8 mouse cellular contexts compared by ENCODE assay signal in the genomic region with DNA sequence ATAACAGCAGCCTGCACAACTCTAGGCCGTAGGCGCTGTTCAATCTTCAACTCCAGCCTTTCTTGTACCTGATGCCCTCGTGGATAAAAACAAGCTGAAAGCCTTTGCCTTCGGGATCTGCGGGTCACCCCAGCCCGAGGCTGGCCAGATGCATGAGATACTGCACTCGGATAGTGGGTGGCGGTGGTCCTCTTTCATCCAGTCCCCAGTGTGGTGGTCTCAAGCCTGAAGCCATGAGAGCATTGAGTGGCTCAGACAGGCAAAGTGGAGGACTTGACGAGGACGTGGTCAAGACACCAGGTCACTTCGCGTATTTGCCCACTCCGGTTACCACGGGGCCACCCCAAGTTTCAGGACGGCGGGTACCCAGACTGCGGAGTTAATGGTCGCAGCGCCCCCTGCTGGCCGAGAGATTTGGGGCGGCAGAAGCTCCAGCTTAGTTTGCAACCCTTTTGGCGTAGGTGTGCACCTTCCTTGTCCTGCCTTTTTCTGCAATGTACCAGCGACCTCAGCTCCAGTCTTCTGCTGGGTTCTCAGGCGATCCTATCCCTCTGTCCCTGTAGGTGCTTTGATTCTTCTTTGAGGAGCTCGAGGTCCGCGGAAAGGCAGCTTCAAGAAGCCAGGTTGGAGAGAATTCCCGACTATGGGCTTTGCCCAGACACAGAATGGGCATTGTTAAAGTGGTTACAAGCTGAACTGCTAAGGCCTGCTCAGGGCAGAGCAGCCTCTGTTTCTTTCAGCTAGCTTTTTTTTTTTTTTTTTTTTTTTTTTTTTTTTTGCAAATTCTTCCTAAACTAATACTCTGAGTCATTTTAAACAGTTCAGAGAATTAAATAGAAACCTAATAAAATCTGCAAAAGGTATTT. TPM values are rescaled to one million over a fixed set of nuclear protein-coding genes. Genes with fewer than 3 reads are reported as not detected.
DNase-seq lines count a peak whose midpoint lies in the region; ATAC-seq and TF ChIP-seq lines count a peak whose summit lies in the region.

No protein-coding gene starts in this region.

- peak overlapping the region; percentile 79 for H3K27ac ChIP-seq in liver, adult 2 months (replicated peaks; ENCODE audit: insufficient read depth, low read depth, low read length)

- peak; percentile 88 for ATAC-seq in granulocyte monocyte progenitor cell, adult 5-6 weeks (replicated peaks; ENCODE audit: poor library complexity, severe bottlenecking)
- peak; percentile 76 for ATAC-seq in monocyte, adult 5-6 weeks (replicated peaks; ENCODE audit: insufficient number of reproducible peaks, low FRiP score, low TSS enrichment, poor library complexity, severe bottlenecking)

- peak; percentile 89 for TF ChIP-seq CTCF in liver, adult 2 months (IDR thresholded peaks at IDR 0.05; ENCODE audit: low read depth, low read length)

- no peaks in the 10 kb centered on the region for H3K27me3 ChIP-seq in liver, adult 2 months (ENCODE audit: control insufficient read depth, insufficient read depth, low read length)

- TF ChIP-seq POLR2A in liver, adult 2 months (IDR thresholded peaks at IDR 0.05; ENCODE audit: extremely low read depth, insufficient read depth, low read length), result no peak

- no peaks in the 10 kb centered on the region for H3K36me3 ChIP-seq in liver, adult 2 months (ENCODE audit: control insufficient read depth, insufficient read depth, low read length)

- H3K79me2 ChIP-seq in liver, adult 2 months (ENCODE audit: control insufficient read depth, insufficient read depth, low read length), result no peaks in the 10 kb centered on the region

- H3K4me1 ChIP-seq in liver, adult 2 months (ENCODE audit: control insufficient read depth, insufficient read depth, low read length), result peaks cover 11% of the 10 kb centered on the region

- H3K9ac ChIP-seq in liver, adult 2 months (ENCODE audit: low read depth, low read length), result peak overlapping the region; percentile 73

- peak; percentile 67 for DNase-seq in 3134 (ENCODE audit: extremely low read depth, insufficient read length, low spot score)
- DNase-seq in adrenal gland, adult 18-20 months (ENCODE audit: low spot score in 2 of 2), result peak; percentile 91 to 94
- DNase-seq in embryo, embryonic 11 days, result peak; percentile 85
- DNase-seq in kidney, adult 18-20 months, result peak; percentile 92
- peak; percentile 70 for DNase-seq in liver, adult 2 months (ENCODE audit: extremely low read depth, low read depth, low spot score)
- peak; percentile 73 to 94 for DNase-seq in spleen, postnatal 4 days (ENCODE audit: low spot score in 2 of 2)

- peak overlapping the region; percentile 23 for H3K4me3 ChIP-seq in liver, adult 2 months (ENCODE audit: insufficient read depth, low read depth, low read length)

- WGBS in liver, adult 2 months, result 8% methylated on average over 28 of the region's 28 CpGs

RNA-seq across cellular contexts. Expression of a gene that starts 14.4 kb away (rescaled TPM):
- 10 to 100 TPM; 74.3 to 84.7 TPM for total RNA-seq in adrenal gland, adult 18-20 months (2021)
- total RNA-seq in granulocyte monocyte progenitor cell, adult 5-6 weeks (2014; fragmentation: Nextera tagmentation), result 13.8 and 14.6 TPM in 2 replicates
- 13.0 and 21.3 TPM in 2 replicates for total RNA-seq in granulocyte monocyte progenitor cell, adult 5-6 weeks (2017)
- total RNA-seq in liver, adult 2 months (2014; rRNA removed), result 59.7 and 68.3 TPM in 2 replicates
- polyA plus RNA-seq in liver, adult 2 months (2012; rRNA removed), result 17.7 and 31.2 TPM in 2 replicates
- total RNA-seq in monocyte, adult 5-6 weeks (2017), result 31.1 to 42.4 TPM (median 34.9 TPM) in 3 replicates

RNA-seq across cellular contexts. Expression of a gene that starts 56.9 kb away (rescaled TPM):
- 10 to 100 TPM; 45.3 to 51.7 TPM for total RNA-seq in adrenal gland, adult 18-20 months (2021)
- total RNA-seq in granulocyte monocyte progenitor cell, adult 5-6 weeks (2014; fragmentation: Nextera tagmentation), result 72.9 and 76.0 TPM in 2 replicates
- total RNA-seq in granulocyte monocyte progenitor cell, adult 5-6 weeks (2017), result 138 and 139 TPM in 2 replicates
- total RNA-seq in liver, adult 2 months (2014; rRNA removed), result 51.4 and 70.2 TPM in 2 replicates
- polyA plus RNA-seq in liver, adult 2 months (2012; rRNA removed), result 32.6 and 32.9 TPM in 2 replicates
- total RNA-seq in monocyte, adult 5-6 weeks (2017), result 59.8 to 71.4 TPM (median 62.8 TPM) in 3 replicates

RNA-seq across cellular contexts. Expression of a gene that starts 57.3 kb away (rescaled TPM):
- 10 to 100 TPM; 14.4 to 15.2 TPM for total RNA-seq in adrenal gland, adult 18-20 months (2021)
- 12.9 and 14.2 TPM in 2 replicates for total RNA-seq in granulocyte monocyte progenitor cell, adult 5-6 weeks (2014; fragmentation: Nextera tagmentation)
- total RNA-seq in granulocyte monocyte progenitor cell, adult 5-6 weeks (2017), result 3.5 and 11.6 TPM in 2 replicates
- 4.9 and 5.8 TPM in 2 replicates for total RNA-seq in liver, adult 2 months (2014; rRNA removed)
- polyA plus RNA-seq in liver, adult 2 months (2012; rRNA removed), result 9.4 and 14.4 TPM in 2 replicates
- total RNA-seq in monocyte, adult 5-6 weeks (2017), result 5.8 to 15.6 TPM (median 9.6 TPM) in 3 replicates

Comparison
In these comparisons a context has a peak if more than half of its experiments do, and no peak if none do; other contexts are left out.
1. Peak in every context shown above with its lines: DNase-seq, ATAC-seq, H3K4me3 ChIP-seq and H3K27ac ChIP-seq.